Comparison of ENCODE assay signal across 16 mouse cellular contexts in the genomic region with DNA sequence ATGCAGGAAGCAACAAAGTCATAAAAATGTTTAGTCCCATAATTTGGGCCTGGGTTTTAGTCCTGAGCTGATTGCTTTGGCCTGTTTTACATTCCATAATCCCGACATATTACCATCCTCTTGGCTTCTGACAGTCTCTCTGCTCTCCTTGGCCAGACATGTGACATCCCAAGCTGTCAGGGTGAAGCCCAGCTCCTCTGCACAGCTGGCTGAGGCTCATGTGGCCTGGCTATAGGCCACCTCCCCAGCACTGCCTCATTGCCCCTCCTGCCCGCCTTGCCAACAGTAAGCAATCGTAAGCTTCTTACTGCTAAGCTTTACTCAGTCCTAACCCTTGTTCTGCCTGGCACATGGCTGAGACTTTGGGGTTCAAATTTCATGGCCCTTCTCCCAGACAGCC.
DNase-seq lines count a peak whose midpoint lies in the region; ATAC-seq and TF ChIP-seq lines count a peak whose summit lies in the region.
"Had no signal": no experiment of that assay in that cellular context is flagged by ENCODE, and none has a peak within 500 bp of the region (broad histone marks: within the 10 kb centered on the region; RNA-seq: fewer than 3 reads in every experiment).

No protein-coding gene starts in this region.

- no peak for ATAC-seq in heart, embryonic 16.5 days (replicated peaks; ENCODE audit: extremely low read depth, insufficient read depth, low FRiP score)
- no peak for ATAC-seq in lung, embryonic 14.5 days (ENCODE audit: insufficient read depth)
- ATAC-seq: forebrain, postnatal 0 days; Patski had no signal

- 63% methylated on average over 3 of the region's 3 CpGs for WGBS in heart, embryonic 16.5 days
- WGBS in lung, embryonic 14.5 days = 65% methylated on average over 3 of the region's 3 CpGs
- 63% methylated on average over 3 of the region's 3 CpGs for WGBS in lung, adult 2 months

- dilution Hi-C loops in CH12.LX (cut with MboI; ENCODE audit: extremely low pct_ligation_motif_present, extremely low pct_unique_long_range_greater_than_20kb, low sequenced_read_pairs) = no loop called here

- no peaks in the 10 kb centered on the region for H3K9me3 ChIP-seq in heart, embryonic 16.5 days (replicated peaks; ENCODE audit: control insufficient read depth, low read length)
- no peaks in the 10 kb centered on the region for H3K9me3 ChIP-seq in lung, embryonic 14.5 days (ENCODE audit: low read depth, low read length)
- H3K9me3 ChIP-seq in CH12.LX (replicated peaks; ENCODE audit: low read length) = no peaks in the 10 kb centered on the region

- peaks cover 53% of the 10 kb centered on the region for H3K4me1 ChIP-seq in heart, embryonic 16.5 days (ENCODE audit: control insufficient read depth, insufficient read depth, low read length)
- H3K4me1 ChIP-seq in lung, embryonic 14.5 days (ENCODE audit: insufficient read depth) = peaks cover 27% of the 10 kb centered on the region
- H3K4me1 ChIP-seq in lung, adult 2 months (ENCODE audit: control insufficient read depth, insufficient read depth, low read length) = peaks cover 28% of the 10 kb centered on the region
- peaks cover 7 to 76% of the 10 kb centered on the region in 2 experiments for H3K4me1 ChIP-seq in CH12.LX (ENCODE audit: control insufficient read depth in 1 of 2, insufficient read depth in 2 of 2)

- H3K27me3 ChIP-seq in heart, embryonic 16.5 days (ENCODE audit: control insufficient read depth, insufficient read depth, low read length) = no peaks in the 10 kb centered on the region
- no peaks in the 10 kb centered on the region for H3K27me3 ChIP-seq in lung, embryonic 14.5 days (ENCODE audit: insufficient read depth, low read length)
- H3K27me3 ChIP-seq in CH12.LX (replicated peaks) = no peaks in the 10 kb centered on the region
- H3K27me3 ChIP-seq: Patski had no signal

- no peak for TF ChIP-seq RAD21 in CH12.LX (IDR thresholded peaks at IDR 0.05; ENCODE audit: low read depth, low read length)

- no peak overlapping the region for H3K4me2 ChIP-seq in heart, embryonic 16.5 days (ENCODE audit: low read depth, low read length)
- H3K4me2 ChIP-seq in lung, embryonic 14.5 days = no peak overlapping the region
- no peak overlapping the region for H3K4me2 ChIP-seq in CH12.LX (ENCODE audit: insufficient read depth, low read depth, poor library complexity, severe bottlenecking)
- H3K4me2 ChIP-seq: hindbrain, embryonic 14.5 days; liver, embryonic 11.5 days had no signal

- H3K79me2 ChIP-seq in CH12.LX (replicated peaks; ENCODE audit: control insufficient read depth, extremely low read depth, insufficient read depth, poor library complexity, severe bottlenecking) = peaks cover 24% of the 10 kb centered on the region

- intact Hi-C loops in heart, postnatal 10 days (cut with DNase I) = no loop called here

- H3K9ac ChIP-seq in heart, embryonic 16.5 days (ENCODE audit: low read length) = no peak overlapping the region
- H3K9ac ChIP-seq in lung, embryonic 14.5 days = no peak overlapping the region
- H3K9ac ChIP-seq in CH12.LX (ENCODE audit: insufficient read depth, low read depth) = no peak overlapping the region
- H3K9ac ChIP-seq: forebrain, postnatal 0 days; hindbrain, embryonic 14.5 days had no signal

- no peak for TF ChIP-seq POLR2A in lung, adult 2 months (IDR thresholded peaks at IDR 0.05; ENCODE audit: borderline replicate concordance, extremely low read depth, low read depth, low read length)
- TF ChIP-seq POLR2A in CH12.LX (IDR thresholded peaks at IDR 0.05; ENCODE audit: low read depth, low read length) = no peak

- no peak overlapping the region for H3K4me3 ChIP-seq in heart, embryonic 16.5 days (ENCODE audit: low read length)
- H3K4me3 ChIP-seq in lung, embryonic 14.5 days (ENCODE audit: low read depth, low read length) = no peak overlapping the region
- H3K4me3 ChIP-seq in lung, adult 2 months (replicated peaks; ENCODE audit: extremely low read depth, low read depth, low read length) = no peak overlapping the region
- no peak overlapping the region for H3K4me3 ChIP-seq in CH12.LX (replicated peaks in 1 of 3; ENCODE audit: low read depth in 2 of 3, low read length in 2 of 3, poor library complexity in 1 of 3)
- H3K4me3 ChIP-seq: erythroblast, embryonic 14.5 days had no signal

- in situ Hi-C loops in CH12.LX (cut with MboI; ENCODE audit: low pct_ligation_motif_present, low pct_unique_long_range_greater_than_20kb, low sequenced_read_pairs) = no loop called here

- no peak for TF ChIP-seq EP300 in CH12.LX (IDR thresholded peaks at IDR 0.05; ENCODE audit: low read length)

- H3K36me3 ChIP-seq in heart, embryonic 16.5 days (ENCODE audit: control insufficient read depth, insufficient read depth) = no peaks in the 10 kb centered on the region
- no peaks in the 10 kb centered on the region for H3K36me3 ChIP-seq in lung, embryonic 14.5 days (ENCODE audit: insufficient read depth)
- H3K36me3 ChIP-seq in CH12.LX (replicated peaks in 1 of 2; ENCODE audit: control insufficient read depth in 1 of 2, insufficient read depth in 1 of 2, low read length in 1 of 2) = peaks cover 43 to 97% of the 10 kb centered on the region in 2 experiments

- H3K27ac ChIP-seq in heart, embryonic 16.5 days (ENCODE audit: low read length) = peak overlapping the region; percentile 92
- no peak overlapping the region; the same call in 1 of the 2 replicates for H3K27ac ChIP-seq in lung, embryonic 14.5 days (ENCODE audit: low read depth)
- H3K27ac ChIP-seq in CH12.LX (ENCODE audit: insufficient read depth, low read depth) = 0 out of 2 replicates have a peak overlapping the region, but pooled peaks have one; percentile 17
- H3K27ac ChIP-seq: hindbrain, embryonic 14.5 days; stomach, postnatal 0 days had no signal

- TF ChIP-seq CTCF in lung, embryonic 14.5 days (IDR thresholded peaks at IDR 0.05; ENCODE audit: low read depth) = no peak
- TF ChIP-seq CTCF in lung, adult 2 months (IDR thresholded peaks at IDR 0.05; ENCODE audit: insufficient read depth, low read length) = no peak
- TF ChIP-seq CTCF in CH12.LX (conservative IDR thresholded peaks at IDR 0.05 in 1 of 2, IDR thresholded peaks at IDR 0.05 in 1 of 2; ENCODE audit: low read depth in 2 of 2, low read length in 2 of 2) = no peak

- DNase-seq in heart, postnatal 10 days = no peak
- DNase-seq in lung, embryonic 14.5 days = peak; percentile 44
- no peak for DNase-seq in lung, adult 2 months
- DNase-seq in 3134 (ENCODE audit: extremely low read depth, insufficient read length, low spot score) (peak; percentile 34), CH12.LX (ENCODE audit: extremely low read depth) (no peak)
- no peak for DNase-seq in thymus, postnatal 4 days
- no peak for DNase-seq in testis, postnatal 14 days (ENCODE audit: low spot score)
- DNase-seq: forebrain, postnatal 0 days; spleen, adult 18-20 months; thymus, postnatal 36 days had no signal

TF ChIP-seq in CH12.LX, 34 proteins besides CTCF, POLR2A, EP300 and RAD21:
- TF ChIP-seq JUN (IDR thresholded peaks at IDR 0.05; ENCODE audit: insufficient read depth, low read depth, low read length) = no peak
- TF ChIP-seq USF1 (IDR thresholded peaks at IDR 0.05; ENCODE audit: low read depth, low read length) = no peak
- TF ChIP-seq E2F4 (IDR thresholded peaks at IDR 0.05; ENCODE audit: insufficient replicate concordance, low read depth, low read length) = no peak
- no peak for TF ChIP-seq ELF1 (IDR thresholded peaks at IDR 0.05; ENCODE audit: low read depth, low read length)
- no peak for TF ChIP-seq CHD1 (IDR thresholded peaks at IDR 0.05; ENCODE audit: low read depth, low read length)
- no peak for TF ChIP-seq MAZ (IDR thresholded peaks at IDR 0.05; ENCODE audit: low read depth, low read length)
- TF ChIP-seq IRF4 (IDR thresholded peaks at IDR 0.05; ENCODE audit: low read depth, low read length) = no peak
- TF ChIP-seq GABPA (IDR thresholded peaks at IDR 0.05; ENCODE audit: insufficient replicate concordance, low read depth, low read length) = no peak
- TF ChIP-seq USF2 (conservative IDR thresholded peaks at IDR 0.05; ENCODE audit: low read depth, low read length) = no peak
- no peak for TF ChIP-seq NRF1 (IDR thresholded peaks at IDR 0.05; ENCODE audit: low read depth, low read length)
- TF ChIP-seq SMC3 (IDR thresholded peaks at IDR 0.05; ENCODE audit: low read depth, low read length) = no peak

Comparison
In these comparisons a context has a peak if more than half of its experiments do, and no peak if none do; other contexts are left out.
1. DNase-seq: peak in lung, embryonic 14.5 days (single experiment) and 3134 (single experiment); none in heart, postnatal 10 days (0 of 2), lung, adult 2 months (single experiment), CH12.LX (single experiment), thymus, postnatal 4 days (single experiment) and testis, postnatal 14 days (single experiment).